Mouse (Mus musculus) heart, postnatal 0 days (tissue): ENCODE measurements at regions not wholly inside any gene's neighbourhood (a gene's known extent, or its start where the extent isn't known, plus 50 kb on each side); places are given as distances from the start of the nearest gene placed in this dataset.

Experiments
- ATAC-seq: fragments of 200-750 bp; cut with Nextera tagmentation; 2 replicates; pipeline ENCODE4 v1.8.0; 2017; ENCODE audit warnings: low read depth, moderate number of reproducible peaks, moderate library complexity; ENCODE audit not compliant: insufficient read depth
- DNase-seq: peaks from one replicate; pipeline ENCODE4 v3.0.0-alpha.2; 2016; ENCODE audit warnings: low spot score
- H3K27ac ChIP-seq: fragments of 300-500 bp; sonication (generic); 2 replicates; pipeline ENCODE4 v1.5.1; 2014; ENCODE audit warnings: low read depth, mild to moderate bottlenecking
- H3K27me3 ChIP-seq: fragments of 300-500 bp; sonication (generic); 2 replicates; pipeline ENCODE4 v1.6.1; 2014; ENCODE audit warnings: low read length, mixed read lengths; ENCODE audit not compliant: control insufficient read depth, insufficient read depth
- H3K36me3 ChIP-seq: fragments of 300-500 bp; sonication (generic); replicated peaks from 2 replicates; pipeline ENCODE4 v1.6.1; 2014; ENCODE audit warnings: low read length, mixed read lengths; ENCODE audit not compliant: control insufficient read depth, insufficient read depth
- H3K4me1 ChIP-seq: fragments of 300-500 bp; sonication (generic); 2 replicates; pipeline ENCODE4 v1.6.1; 2014; ENCODE audit warnings: antibody characterized with exemption; ENCODE audit not compliant: control insufficient read depth, insufficient read depth
- H3K4me2 ChIP-seq: fragments of 300-500 bp; sonication (generic); 2 replicates; pipeline ENCODE4 v1.6.1; 2014; ENCODE audit warnings: low read depth, mild to moderate bottlenecking, low read length, moderate library complexity
- H3K4me3 ChIP-seq: fragments of 300-500 bp; sonication (generic); 2 replicates; pipeline ENCODE4 v1.5.1; 2014; ENCODE audit warnings: low read depth, low read length
- H3K9ac ChIP-seq: fragments of 300-500 bp; sonication (generic); replicated peaks from 2 replicates; pipeline ENCODE4 v1.6.1; 2014; ENCODE audit warnings: low read depth, low read length, mixed read lengths
- H3K9me3 ChIP-seq: fragments of 300-500 bp; sonication (generic); replicated peaks from 2 replicates; pipeline ENCODE4 v1.6.1; 2016; ENCODE audit warnings: low read length; ENCODE audit not compliant: control insufficient read depth
- CTCF ChIP-seq: IDR thresholded peaks from 2 replicates; pipeline ENCODE4 v1.5.1; 2016; ENCODE audit warnings: antibody characterized with exemption, control low read depth, low read depth
- EP300 ChIP-seq: IDR thresholded peaks from 2 replicates; pipeline ENCODE4 v1.6.1; 2016; ENCODE audit warnings: antibody characterized with exemption, low read depth
- WGBS: fragments of 180-500 bp; shearing (Covaris S2); extraction: QIAGEN DNeasy Blood & Tissue Kit; methylation state at CpG from one replicate; pipeline ENCODE4 v1.1.7; 2014; 5-methylcytosine and 5-hydroxymethylcytosine counted together

GRCm38 (mm10) chr16:86578281-86578680, 676.7 kb upstream of the Adamts5 start:
- no peak overlapping the region for H3K4me2 ChIP-seq
- no peak overlapping the region for H3K4me3 ChIP-seq
- H3K9me3 ChIP-seq = no peaks in the 10 kb centered on the region
- no peak overlapping the region for H3K27ac ChIP-seq
- ATAC-seq (no peak), DNase-seq (no peak)
- H3K27me3 ChIP-seq = no peaks in the 10 kb centered on the region
- TF ChIP-seq EP300 = no peak
- TF ChIP-seq CTCF = no peak
- no peaks in the 10 kb centered on the region for H3K36me3 ChIP-seq
- 72% methylated on average over 5 of the region's 5 CpGs for WGBS
- no peak overlapping the region for H3K9ac ChIP-seq
- H3K4me1 ChIP-seq = no peaks in the 10 kb centered on the region

- WGBS = 64% methylated on average over 4 of the region's 4 CpGs
- Histone ChIP-seq H3K9me3 (no peaks in the 10 kb centered on the region), H3K9ac (no peak overlapping the region), H3K36me3 (no peaks in the 10 kb centered on the region), H3K4me3 (no peak overlapping the region), H3K27me3 (no peaks in the 10 kb centered on the region), H3K4me2 (no peak overlapping the region), H3K27ac (no peak overlapping the region), H3K4me1 (no peaks in the 10 kb centered on the region)
- no peak for DNase-seq
- no peak for ATAC-seq
- TF ChIP-seq CTCF = no peak
- no peak for TF ChIP-seq EP300
Measured at GRCm38 (mm10) chr16:86547465-86548043, 645.9 kb upstream of the Adamts5 start.

- no peak for TF ChIP-seq EP300
- 89% methylated on average over 3 of the region's 3 CpGs for WGBS
Measured at GRCm38 (mm10) chr16:86546905-86547304, 645.3 kb upstream of the Adamts5 start.

GRCm38 (mm10) chr16:86544121-86544520, 642.5 kb upstream of the Adamts5 start:
- Histone ChIP-seq H3K4me1 (no peaks in the 10 kb centered on the region), H3K36me3 (no peaks in the 10 kb centered on the region), H3K9me3 (no peaks in the 10 kb centered on the region), H3K9ac (no peak overlapping the region), H3K27me3 (no peaks in the 10 kb centered on the region), H3K27ac (no peak overlapping the region), H3K4me2 (no peak overlapping the region), H3K4me3 (no peak overlapping the region)
- no peak for DNase-seq
- ATAC-seq = no peak
- WGBS = 51% methylated on average over 1 of the region's 1 CpGs
- TF ChIP-seq EP300 (no peak), CTCF (no peak)

More at GRCm38 (mm10) chr16:86546905-86547304, 645.3 kb upstream of the Adamts5 start:
- DNase-seq (no peak), ATAC-seq (no peak)
- Histone ChIP-seq H3K27me3 (no peaks in the 10 kb centered on the region), H3K27ac (no peak overlapping the region), H3K4me1 (no peaks in the 10 kb centered on the region), H3K4me2 (no peak overlapping the region), H3K4me3 (no peak overlapping the region), H3K36me3 (no peaks in the 10 kb centered on the region), H3K9ac (no peak overlapping the region), H3K9me3 (no peaks in the 10 kb centered on the region)

- Histone ChIP-seq H3K4me1 (no peaks in the 10 kb centered on the region), H3K36me3 (no peaks in the 10 kb centered on the region), H3K4me3 (no peak overlapping the region), H3K9ac (no peak overlapping the region), H3K9me3 (no peaks in the 10 kb centered on the region), H3K4me2 (0 out of 2 replicates have a peak overlapping the region, but pooled peaks have one; percentile 6), H3K27ac (no peak overlapping the region), H3K27me3 (no peaks in the 10 kb centered on the region)
- WGBS = 45% methylated on average over 5 of the region's 5 CpGs
- ATAC-seq (peak; percentile 44; the same call in 1 of the 2 replicates), DNase-seq (peak; percentile 34)
- TF ChIP-seq EP300 (no peak), CTCF (no peak)
Measured at GRCm38 (mm10) chr16:86536479-86536878, 634.9 kb upstream of the Adamts5 start.

DNA sequence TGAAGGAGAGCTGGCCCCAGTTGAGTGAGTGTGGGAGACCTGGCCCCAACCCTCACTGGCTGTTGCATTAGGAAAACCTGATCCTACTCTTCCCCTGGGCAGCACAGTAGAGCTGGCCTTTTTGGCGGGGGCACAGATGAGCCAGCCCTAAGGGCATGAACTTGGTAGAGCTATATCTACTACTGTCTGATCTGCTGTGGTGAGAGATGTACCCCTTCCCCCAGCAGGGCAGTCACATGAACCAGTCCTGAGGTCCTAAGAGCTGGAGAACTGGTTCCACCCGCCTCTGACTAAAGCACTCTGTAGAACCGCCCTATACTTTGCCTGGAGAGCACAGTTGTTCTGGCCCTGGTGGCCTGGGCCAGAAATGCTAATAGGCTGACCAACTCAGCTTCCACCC, 622.5 kb upstream of the Adamts5 start:
- Histone ChIP-seq H3K9ac (no peak overlapping the region), H3K27me3 (no peaks in the 10 kb centered on the region), H3K4me3 (no peak overlapping the region), H3K9me3 (no peaks in the 10 kb centered on the region), H3K4me2 (no peak overlapping the region), H3K36me3 (no peaks in the 10 kb centered on the region), H3K4me1 (no peaks in the 10 kb centered on the region), H3K27ac (no peak overlapping the region)
- WGBS = 75% methylated on average over 3 of the region's 3 CpGs
- DNase-seq = no peak
- ATAC-seq = no peak
- TF ChIP-seq CTCF (no peak), EP300 (no peak)
